Mouse (Mus musculus): ENCODE results near the gene Apopt1. TPM values are rescaled to one million over a fixed set of nuclear protein-coding genes. Genes with fewer than 3 reads are reported as not detected.

Gene Apopt1
- polyA plus RNA-seq, 1 experiment from 2014 or later = 58.5 TPM

- under 1% methylated on average over 34 of the region's 34 CpGs for WGBS
- ATAC-seq (ENCODE audit: low FRiP score) = peak; percentile 79
- Histone ChIP-seq H3K4me1 (peaks cover 44% of the 10 kb centered on the region), H3K9me3 (replicated peaks) (no peaks in the 10 kb centered on the region), H3K27me3 (replicated peaks) (0 out of 2 replicates have a peak, but pooled peaks cover 3% of the 10 kb centered on the region), H3K36me3 (peaks cover 10% of the 10 kb centered on the region), H3K4me3 (replicated peaks) (peak overlapping the region; percentile 91), H3K4me2 (peak overlapping the region; percentile 87), H3K27ac (replicated peaks) (peak overlapping the region; percentile 93), H3K9ac (replicated peaks) (peak overlapping the region; percentile 98)
Measured at GRCm38 (mm10) chr12:111671431-111671902, 41.6 kb upstream of the Apopt1 start.

GRCm38 (mm10) chr12:111672176-111672575 is 40.9 kb upstream of the Apopt1 start, which contains the start of gene Ckb:
Gene Ckb (minus strand): TSS chr12:111672338.
- Histone ChIP-seq H3K4me3 (replicated peaks) (peak within 1 kb of the TSS; percentile 91), H3K27ac (replicated peaks) (peak within 1 kb of the TSS; percentile 93), H3K4me2 (peak within 1 kb of the TSS; percentile 87), H3K9ac (replicated peaks) (peak within 1 kb of the TSS; percentile 98), H3K4me1 (peaks cover 51% of the 10 kb centered on the region), H3K27me3 (replicated peaks) (0 out of 2 replicates have a peak, but pooled peaks cover 3% of the 10 kb centered on the region), H3K36me3 (peaks cover 8% of the 10 kb centered on the region), H3K9me3 (replicated peaks) (no peaks in the 10 kb centered on the region)
- peak; percentile 90 for ATAC-seq (ENCODE audit: low FRiP score)
- under 1% methylated on average over 31 of the region's 31 CpGs for WGBS

GRCm38 (mm10) chr12:111672581-111672980 is 40.5 kb upstream of the Apopt1 start:
- 5% methylated on average over 12 of the region's 12 CpGs for WGBS
- Histone ChIP-seq H3K36me3 (peaks cover 5% of the 10 kb centered on the region), H3K9ac (replicated peaks) (peak overlapping the region; percentile 98), H3K27ac (replicated peaks) (peak overlapping the region; percentile 93), H3K27me3 (replicated peaks) (0 out of 2 replicates have a peak, but pooled peaks cover 3% of the 10 kb centered on the region), H3K9me3 (replicated peaks) (no peaks in the 10 kb centered on the region), H3K4me2 (peak overlapping the region; percentile 87), H3K4me3 (replicated peaks) (peak overlapping the region; percentile 91), H3K4me1 (peaks cover 53% of the 10 kb centered on the region)
- peak; percentile 11 for ATAC-seq (ENCODE audit: low FRiP score)

GRCm38 (mm10) chr12:111674850-111675486 is 38.1 kb upstream of the Apopt1 start:
- Histone ChIP-seq H3K4me2 (no peak overlapping the region), H3K4me3 (replicated peaks) (no peak overlapping the region), H3K27me3 (replicated peaks) (0 out of 2 replicates have a peak, but pooled peaks cover 3% of the 10 kb centered on the region), H3K4me1 (peaks cover 46% of the 10 kb centered on the region), H3K9me3 (replicated peaks) (no peaks in the 10 kb centered on the region), H3K9ac (replicated peaks) (no peak overlapping the region), H3K36me3 (no peaks in the 10 kb centered on the region; the same call in 1 of the 2 replicates), H3K27ac (replicated peaks) (no peak overlapping the region)
- no peak for ATAC-seq (ENCODE audit: low FRiP score)
- WGBS = 56% methylated on average over 2 of the region's 2 CpGs

- 0 out of 2 replicates have a peak, but pooled peaks cover 3% of the 10 kb centered on the region for H3K27me3 ChIP-seq (replicated peaks)
Measured at GRCm38 (mm10) chr12:111675797-111676580, 37.1 kb upstream of the Apopt1 start.

GRCm38 (mm10) chr12:111677421-111677820 is 35.6 kb upstream of the Apopt1 start:
- 0 out of 2 replicates have a peak, but pooled peaks cover 3% of the 10 kb centered on the region for H3K27me3 ChIP-seq (replicated peaks)
- H3K27ac ChIP-seq (replicated peaks) = peak overlapping the region; percentile 96
- peak overlapping the region; percentile 76 for H3K9ac ChIP-seq (replicated peaks)
- ATAC-seq (ENCODE audit: low FRiP score) = peak; percentile 29
- no peaks in the 10 kb centered on the region for H3K9me3 ChIP-seq (replicated peaks)
- H3K4me1 ChIP-seq = peaks cover 36% of the 10 kb centered on the region
- H3K4me2 ChIP-seq = peak overlapping the region; percentile 84
- 0 out of 2 replicates have a peak, but pooled peaks cover 6% of the 10 kb centered on the region for H3K36me3 ChIP-seq
- WGBS = 17% methylated on average over 5 of the region's 5 CpGs
- H3K4me3 ChIP-seq (replicated peaks) = peak overlapping the region; percentile 84

More at GRCm38 (mm10) chr12:111675797-111676580, 37.1 kb upstream of the Apopt1 start:
- H3K27ac ChIP-seq (replicated peaks) = no peak overlapping the region
- no peaks in the 10 kb centered on the region for H3K9me3 ChIP-seq (replicated peaks)
- H3K4me3 ChIP-seq (replicated peaks) = no peak overlapping the region
- WGBS = 70% methylated on average over 6 of the region's 6 CpGs
- ATAC-seq (ENCODE audit: low FRiP score) = no peak
- H3K36me3 ChIP-seq = 0 out of 2 replicates have a peak, but pooled peaks cover 6% of the 10 kb centered on the region
- peaks cover 38% of the 10 kb centered on the region for H3K4me1 ChIP-seq
- H3K9ac ChIP-seq (replicated peaks) = no peak overlapping the region
- H3K4me2 ChIP-seq = no peak overlapping the region

GRCm38 (mm10) chr12:111677882-111678669 is 35.0 kb upstream of the Apopt1 start, which contains the start of gene Trmt61a:
Gene Trmt61a (plus strand): TSS chr12:111678105.
- H3K9ac ChIP-seq (replicated peaks) = peak within 1 kb of the TSS; percentile 76
- ATAC-seq (ENCODE audit: low FRiP score) = peak; percentile 90
- H3K4me3 ChIP-seq (replicated peaks) = peak within 1 kb of the TSS; percentile 84
- WGBS = under 1% methylated on average over 51 of the region's 51 CpGs
- H3K9me3 ChIP-seq (replicated peaks) = no peaks in the 10 kb centered on the region
- 0 out of 2 replicates have a peak, but pooled peaks cover 9% of the 10 kb centered on the region for H3K36me3 ChIP-seq
- peak within 1 kb of the TSS; percentile 84 for H3K4me2 ChIP-seq
- H3K4me1 ChIP-seq = peaks cover 29% of the 10 kb centered on the region
- 0 out of 2 replicates have a peak, but pooled peaks cover 3% of the 10 kb centered on the region for H3K27me3 ChIP-seq (replicated peaks)
- H3K27ac ChIP-seq (replicated peaks) = peak within 1 kb of the TSS; percentile 96

- no peak for ATAC-seq (ENCODE audit: low FRiP score)
Measured at GRCm38 (mm10) chr12:111678670-111678933, 34.5 kb upstream of the Apopt1 start.

GRCm38 (mm10) chr12:111678997-111679396 is 34.1 kb upstream of the Apopt1 start:
- no peak overlapping the region for H3K27ac ChIP-seq (replicated peaks)
- peak overlapping the region; percentile 84 for H3K4me2 ChIP-seq
- H3K9me3 ChIP-seq (replicated peaks) = no peaks in the 10 kb centered on the region
- peak overlapping the region; percentile 76 for H3K9ac ChIP-seq (replicated peaks)
- H3K4me1 ChIP-seq = peaks cover 28% of the 10 kb centered on the region
- 61% methylated on average over 7 of the region's 7 CpGs for WGBS
- H3K27me3 ChIP-seq (replicated peaks) = 0 out of 2 replicates have a peak, but pooled peaks cover under 1% of the 10 kb centered on the region
- ATAC-seq (ENCODE audit: low FRiP score) = no peak
- H3K4me3 ChIP-seq (replicated peaks) = peak overlapping the region; percentile 84
- H3K36me3 ChIP-seq = peaks cover 12% of the 10 kb centered on the region; the same call in 1 of the 2 replicates

More at GRCm38 (mm10) chr12:111678670-111678933, 34.5 kb upstream of the Apopt1 start:
- Histone ChIP-seq H3K27ac (replicated peaks) (no peak overlapping the region; the same call in 1 of the 2 replicates), H3K9me3 (replicated peaks) (no peaks in the 10 kb centered on the region), H3K27me3 (replicated peaks) (0 out of 2 replicates have a peak, but pooled peaks cover 3% of the 10 kb centered on the region), H3K9ac (replicated peaks) (peak overlapping the region; percentile 76), H3K36me3 (0 out of 2 replicates have a peak, but pooled peaks cover 10% of the 10 kb centered on the region), H3K4me2 (peak overlapping the region; percentile 84), H3K4me1 (peaks cover 28% of the 10 kb centered on the region), H3K4me3 (replicated peaks) (peak overlapping the region; percentile 84)
- 7% methylated on average over 13 of the region's 13 CpGs for WGBS

GRCm38 (mm10) chr12:111680661-111681060 is 32.4 kb upstream of the Apopt1 start:
- H3K9ac ChIP-seq (replicated peaks) = no peak overlapping the region
- 94% methylated on average over 13 of the region's 13 CpGs for WGBS
- peaks cover 28% of the 10 kb centered on the region for H3K4me1 ChIP-seq
- H3K27ac ChIP-seq (replicated peaks) = no peak overlapping the region
- no peaks in the 10 kb centered on the region for H3K9me3 ChIP-seq (replicated peaks)
- ATAC-seq (ENCODE audit: low FRiP score) = no peak
- H3K36me3 ChIP-seq = peaks cover 14% of the 10 kb centered on the region; the same call in 1 of the 2 replicates
- no peak overlapping the region for H3K4me2 ChIP-seq
- H3K27me3 ChIP-seq (replicated peaks) = no peaks in the 10 kb centered on the region
- no peak overlapping the region for H3K4me3 ChIP-seq (replicated peaks)

All from neural tube, embryonic 15.5 days (tissue).